Mouse (Mus musculus) olfactory bulb, adult 2 months (tissue): ENCODE results near the gene Lgr4. TPM values are rescaled to one million over a fixed set of nuclear protein-coding genes. Genes with fewer than 3 reads are reported as not detected.

ENCODE experiments used
- H3K27ac ChIP-seq: fragments of 200-500 bp; 2 replicates; pipeline ENCODE4 v1.5.1; 2012; ENCODE audit warnings: low read depth, low read length; ENCODE audit not compliant: insufficient read depth
- H3K4me1 ChIP-seq: fragments of 200-500 bp; 2 replicates; pipeline ENCODE4 v1.6.1; 2012; ENCODE audit warnings: low read length; ENCODE audit not compliant: control insufficient read depth, insufficient read depth
- H3K4me3 ChIP-seq: fragments of 200-500 bp; 2 replicates; pipeline ENCODE4 v1.5.1; 2012; ENCODE audit warnings: mild to moderate bottlenecking, low read depth, low read length, moderate library complexity; ENCODE audit not compliant: insufficient read depth
- CTCF ChIP-seq: fragments of 200-500 bp; IDR thresholded peaks from 2 replicates; pipeline ENCODE4 v1.5.1; 2012; ENCODE audit warnings: low read depth, mild to moderate bottlenecking, low read length, moderate library complexity; ENCODE audit not compliant: insufficient read depth
- POLR2A ChIP-seq: fragments of 200-500 bp; IDR thresholded peaks from 2 replicates; pipeline ENCODE4 v1.6.1; 2012; ENCODE audit warnings: mild to moderate bottlenecking, low read depth, low read length, moderate library complexity; ENCODE audit not compliant: insufficient read depth
- WGBS: fragments of 180-500 bp; shearing (Covaris S2); methylation state at CpG from one replicate; pipeline ENCODE4 v1.1.7; 2018; 5-methylcytosine and 5-hydroxymethylcytosine counted together
- polyA plus RNA-seq: library from polyadenylated mRNA; stranded (reverse); fragments of >200 nt; gene quantifications from 2 replicates; pipeline ENCODE4 v1.2.4, GENCODE M21; 2012; ENCODE audit warnings: low replicate concordance; ENCODE audit not compliant: missing spikeins, insufficient read depth, insufficient read length

The Lgr4 gene
- polyA plus RNA-seq, 1 experiment, result not detected

DNA sequence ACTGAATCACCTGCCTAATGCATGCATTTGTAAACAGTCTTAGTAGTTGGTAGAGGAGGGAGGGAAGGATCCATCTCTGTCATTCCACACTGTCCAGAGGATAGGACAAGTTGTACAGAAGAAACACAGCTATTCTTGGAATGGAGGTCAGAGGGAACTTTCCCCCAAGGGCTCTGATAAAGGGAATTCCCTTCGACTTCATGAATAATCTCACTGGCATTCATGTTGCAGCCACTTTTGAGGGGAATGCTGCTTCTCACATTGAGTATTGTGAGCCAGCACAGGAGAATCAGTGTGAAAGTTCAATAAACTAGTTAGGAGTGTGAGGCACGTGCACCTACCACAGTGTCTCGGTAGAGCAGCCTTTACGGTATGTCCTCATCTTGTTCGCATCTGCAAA is 37.6 kb downstream of the Lgr4 start:
- no peak overlapping the region for H3K4me3 ChIP-seq
- TF ChIP-seq POLR2A (no peak), CTCF (no peak)
- H3K4me1 ChIP-seq, result peaks cover 20% of the 10 kb centered on the region
- WGBS, result 46% methylated on average over 5 of the region's 5 CpGs
- peak overlapping the region; percentile 70; the same call in 1 of the 2 replicates for H3K27ac ChIP-seq

DNA sequence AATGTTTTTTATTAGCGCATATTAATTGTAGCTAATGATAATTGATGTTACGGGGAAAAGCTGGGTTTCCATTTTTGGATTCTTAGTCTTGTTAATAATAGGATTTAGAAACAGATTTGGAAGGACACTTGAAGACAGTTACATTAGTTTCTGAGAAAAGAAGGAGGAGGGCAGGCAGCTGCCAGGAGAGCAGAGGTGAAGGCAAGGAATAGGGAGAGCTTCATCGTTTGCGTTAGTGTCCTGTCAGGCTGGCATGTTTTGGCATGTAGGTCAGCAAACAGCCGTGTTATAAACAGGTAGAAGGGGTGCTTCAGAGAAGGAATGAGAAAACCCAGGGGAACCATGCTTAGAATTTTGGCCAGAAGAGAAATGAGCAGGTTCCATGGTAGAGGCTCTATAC is 38.5 kb downstream of the Lgr4 start:
- Histone ChIP-seq H3K4me3 (no peak overlapping the region), H3K27ac (no peak overlapping the region), H3K4me1 (peaks cover 20% of the 10 kb centered on the region)
- TF ChIP-seq CTCF (no peak), POLR2A (no peak)
- WGBS, result 44% methylated on average over 5 of the region's 5 CpGs

DNA sequence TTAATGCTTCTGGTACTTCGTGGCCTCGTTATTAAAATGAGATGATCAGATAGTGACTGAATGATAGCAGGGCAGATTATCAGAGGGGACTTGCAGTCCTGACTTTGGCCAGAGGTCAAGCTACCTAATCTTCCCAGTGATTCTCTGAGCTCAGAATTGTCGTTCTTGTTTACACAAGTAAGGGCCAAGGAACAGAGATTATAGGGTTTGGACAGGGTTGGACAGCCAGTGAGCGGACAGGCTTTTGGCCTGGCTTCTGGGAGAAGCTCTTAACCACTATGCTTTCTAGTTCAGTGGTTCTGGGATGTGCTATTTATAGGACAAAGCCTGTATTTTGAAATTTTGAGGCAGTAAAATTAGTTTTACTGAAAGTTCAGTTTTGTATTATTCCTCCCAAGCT is 39.3 kb downstream of the Lgr4 start:
- Histone ChIP-seq H3K4me1 (peaks cover 20% of the 10 kb centered on the region), H3K27ac (no peak overlapping the region), H3K4me3 (no peak overlapping the region)
- WGBS, result 58% methylated on average over 4 of the region's 4 CpGs
- no peak for TF ChIP-seq POLR2A
- no peak for TF ChIP-seq CTCF

DNA sequence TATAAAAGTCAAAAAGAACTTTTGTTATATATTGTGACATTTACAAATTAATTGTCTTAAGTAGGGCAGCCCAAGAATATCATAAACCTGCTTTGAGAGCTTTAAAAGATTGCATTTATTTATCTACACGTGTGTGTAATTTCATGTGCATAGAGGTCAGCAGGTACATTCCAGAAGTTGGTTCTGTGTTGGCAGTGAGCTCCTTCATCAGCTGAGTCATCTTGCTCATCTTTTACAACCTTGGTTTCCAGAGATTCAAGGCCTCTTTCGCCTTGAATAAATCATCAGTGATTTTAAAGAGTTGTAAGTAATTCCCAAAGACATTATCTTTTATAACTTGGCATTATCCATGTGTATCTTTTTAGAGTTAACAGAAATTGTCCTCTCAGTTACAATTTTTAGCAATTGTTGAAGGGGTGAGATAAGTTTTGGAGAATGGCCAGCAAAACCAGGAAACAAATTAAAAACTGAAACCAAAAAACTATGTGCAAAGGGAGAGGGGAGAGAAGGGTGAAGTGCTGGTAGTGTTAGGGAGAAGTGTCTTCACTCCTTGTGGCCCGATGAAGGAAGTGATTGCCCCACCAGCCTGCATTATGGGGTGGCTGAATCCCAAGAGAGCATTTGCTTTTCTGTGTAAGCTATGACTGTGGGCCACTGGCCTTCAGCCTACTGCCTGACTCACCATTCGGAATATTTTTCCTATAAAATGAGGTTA is 41.4 kb downstream of the Lgr4 start:
- no peak overlapping the region for H3K4me3 ChIP-seq
- TF ChIP-seq POLR2A, result no peak
- TF ChIP-seq CTCF, result no peak
- no peak overlapping the region for H3K27ac ChIP-seq
- peaks cover 10% of the 10 kb centered on the region for H3K4me1 ChIP-seq
- 74% methylated on average over 4 of the region's 4 CpGs for WGBS

DNA sequence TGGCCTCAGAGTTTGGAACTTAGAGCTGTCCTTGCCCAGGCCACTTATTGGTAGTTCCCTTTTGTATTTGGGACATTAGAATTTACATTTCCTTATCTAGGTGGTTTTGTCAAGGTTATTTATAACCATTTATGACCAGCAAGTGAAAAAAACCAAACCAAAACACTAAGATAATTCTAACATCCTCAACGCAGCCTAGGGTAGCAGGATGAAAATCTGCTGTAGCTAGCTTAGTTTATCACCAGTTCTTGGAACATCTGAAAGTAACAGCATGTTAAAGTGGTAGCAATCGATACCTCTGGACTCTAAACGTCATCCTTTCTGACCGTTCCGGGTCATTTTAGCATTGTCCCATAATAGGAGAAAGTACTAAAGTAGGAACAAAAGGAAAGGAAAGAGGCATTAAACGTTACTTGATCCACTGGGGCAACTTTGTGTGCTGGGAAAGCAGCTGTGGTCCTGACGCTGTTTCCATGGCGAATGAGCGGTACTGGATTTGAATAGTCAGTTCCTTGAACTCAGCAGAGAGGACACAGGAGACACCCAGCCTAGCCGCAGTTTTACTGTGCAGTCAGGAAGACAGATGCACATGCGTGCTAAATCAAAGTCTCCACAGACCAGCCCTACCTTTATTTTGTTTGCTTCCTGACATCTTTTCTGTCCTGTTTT is 42.1 kb downstream of the Lgr4 start:
- no peak overlapping the region; the same call in 1 of the 2 replicates for H3K27ac ChIP-seq
- WGBS, result 40% methylated on average over 11 of the region's 11 CpGs
- TF ChIP-seq POLR2A, result no peak
- no peak for TF ChIP-seq CTCF
- peaks cover 9% of the 10 kb centered on the region for H3K4me1 ChIP-seq
- H3K4me3 ChIP-seq, result no peak overlapping the region

DNA sequence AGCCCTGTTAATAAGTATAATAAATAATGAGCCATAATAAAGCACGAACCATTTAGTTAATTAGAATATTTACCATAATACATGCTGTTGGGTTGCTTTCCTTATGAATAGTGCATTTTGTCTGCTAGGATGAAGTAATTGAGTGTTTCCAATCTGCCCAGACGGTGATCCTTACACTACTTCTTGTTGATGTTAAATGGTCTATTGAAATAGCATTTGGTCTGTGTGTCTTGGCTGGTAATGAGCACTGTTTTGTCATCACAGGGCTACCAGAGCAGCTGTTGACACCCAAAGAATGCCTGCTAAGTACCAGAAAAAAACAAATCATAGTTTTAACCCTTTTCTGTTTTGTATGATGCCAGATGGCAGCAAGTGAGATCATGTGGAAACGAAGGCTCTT is 42.8 kb downstream of the Lgr4 start:
- Histone ChIP-seq H3K4me3 (no peak overlapping the region), H3K4me1 (peaks cover 7% of the 10 kb centered on the region), H3K27ac (no peak overlapping the region)
- WGBS, result 27% methylated on average over 3 of the region's 3 CpGs
- TF ChIP-seq POLR2A (no peak), CTCF (no peak)

DNA sequence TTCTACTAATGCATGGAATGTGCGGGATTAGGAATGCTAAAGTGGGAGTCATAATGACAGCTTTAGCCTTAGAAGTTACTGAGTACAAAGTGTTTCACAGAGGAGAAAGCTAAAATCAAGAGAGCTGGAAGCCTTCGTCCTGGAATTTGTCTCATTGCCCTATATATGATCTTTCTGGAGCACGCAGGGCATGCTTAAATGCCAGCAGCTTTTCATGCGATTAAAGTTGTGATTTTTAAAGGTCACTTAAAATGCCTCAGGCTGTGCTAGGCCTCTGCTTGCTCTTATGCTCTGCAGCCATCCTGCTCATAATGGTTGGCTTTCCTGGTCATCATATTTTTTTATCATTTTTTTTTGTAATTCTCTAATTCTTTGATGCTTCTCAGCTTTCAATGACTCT is 43.7 kb downstream of the Lgr4 start:
- 46% methylated on average over 4 of the region's 4 CpGs for WGBS
- TF ChIP-seq POLR2A (no peak), CTCF (no peak)
- Histone ChIP-seq H3K4me1 (peaks cover 5% of the 10 kb centered on the region), H3K4me3 (no peak overlapping the region), H3K27ac (no peak overlapping the region)

DNA sequence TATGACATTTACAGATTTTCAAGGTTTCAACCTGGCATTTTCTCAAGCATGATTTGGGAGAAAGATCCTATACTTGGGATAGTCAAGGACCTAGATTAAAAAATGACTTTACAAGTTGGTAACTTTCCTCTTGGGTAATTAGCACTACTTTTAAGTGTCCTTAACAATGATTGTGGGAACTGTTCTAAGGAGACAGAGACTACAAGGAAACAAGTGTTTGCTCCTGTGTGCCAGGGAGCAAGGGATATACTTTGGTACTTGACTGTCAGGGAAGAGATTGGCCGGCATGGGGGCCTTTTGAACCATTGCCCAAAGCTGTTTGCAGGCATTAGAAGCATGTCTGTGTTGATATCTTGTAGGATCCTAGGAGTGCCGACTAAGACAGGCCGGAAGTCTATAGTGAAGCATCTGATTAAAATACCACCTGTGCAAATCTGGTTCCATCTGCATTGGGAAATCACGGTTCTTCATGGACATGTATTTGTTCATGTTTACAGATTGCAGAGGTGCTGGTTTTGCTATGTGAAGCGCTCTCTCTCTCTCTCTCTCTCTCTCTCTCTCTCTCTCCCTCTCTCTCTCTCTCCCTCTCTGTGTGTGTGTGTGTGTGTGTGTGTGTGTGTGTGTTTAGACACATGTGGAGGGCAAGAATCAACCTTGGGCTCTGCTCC is 46.3 kb downstream of the Lgr4 start:
- Histone ChIP-seq H3K4me3 (no peak overlapping the region), H3K4me1 (peaks cover 5% of the 10 kb centered on the region), H3K27ac (no peak overlapping the region)
- TF ChIP-seq CTCF (no peak), POLR2A (no peak)
- 75% methylated on average over 5 of the region's 5 CpGs for WGBS
